Mouse (Mus musculus) intestine, embryonic 16.5 days (tissue): Measurements from ENCODE around the gene Sh3d19. TPM values are rescaled to one million over a fixed set of nuclear protein-coding genes. Genes with fewer than 3 reads are reported as not detected.
A peak's percentile ranks its signal among the peaks of the same experiment; 100 is the strongest.

Experiments used
- ATAC-seq: fragments of 200-750 bp; cut with Nextera tagmentation; 2 replicates; pipeline ENCODE4 v1.8.0; 2017; ENCODE audit warnings: moderate TSS enrichment, moderate library complexity
- H3K27ac ChIP-seq: fragments of 300-500 bp; sonication (generic); 2 replicates; pipeline ENCODE4 v1.5.1; 2014; ENCODE audit warnings: mild to moderate bottlenecking, low read length
- H3K27me3 ChIP-seq: fragments of 300-500 bp; sonication (generic); replicated peaks from 2 replicates; pipeline ENCODE4 v1.6.1; 2014; ENCODE audit warnings: low read length, control low read depth, mixed read lengths; ENCODE audit not compliant: control insufficient read depth, insufficient read depth
- H3K36me3 ChIP-seq: fragments of 300-500 bp; sonication (generic); 2 replicates; pipeline ENCODE4 v1.6.1; 2014; ENCODE audit warnings: low read length, control low read depth; ENCODE audit not compliant: control insufficient read depth, insufficient read depth
- H3K4me1 ChIP-seq: fragments of 300-500 bp; sonication (generic); 2 replicates; pipeline ENCODE4 v1.6.1; 2014; ENCODE audit warnings: low read length, control low read depth, mixed read lengths; ENCODE audit not compliant: control insufficient read depth, insufficient read depth
- H3K4me2 ChIP-seq: fragments of 300-500 bp; sonication (generic); 2 replicates; pipeline ENCODE4 v1.6.1; 2014; ENCODE audit warnings: low read depth, low read length, control low read depth
- H3K4me3 ChIP-seq: fragments of 300-500 bp; sonication (generic); 2 replicates; pipeline ENCODE4 v1.5.1; 2014; ENCODE audit warnings: mild to moderate bottlenecking, low read length
- H3K9ac ChIP-seq: fragments of 300-500 bp; sonication (generic); 2 replicates; pipeline ENCODE4 v1.6.1; 2014; ENCODE audit warnings: low read depth, low read length
- H3K9me3 ChIP-seq: fragments of 300-500 bp; sonication (generic); 2 replicates; pipeline ENCODE4 v1.6.1; 2016; ENCODE audit warnings: low read length, control low read depth; ENCODE audit not compliant: control insufficient read depth
- WGBS: fragments of 180-500 bp; shearing (Covaris S2); extraction: QIAGEN DNeasy Blood & Tissue Kit; methylation state at CpG from one replicate; pipeline ENCODE4 v1.1.7; 2014; 5-methylcytosine and 5-hydroxymethylcytosine counted together
- polyA plus RNA-seq: library from polyadenylated mRNA; unstranded; fragments of >200 nt; fragmentation: Nextera tagmentation; extraction: Ambion mirVana; gene quantifications from 2 replicates; pipeline ENCODE4 v1.2.1, GENCODE M21; 2015

Gene Sh3d19
- polyA plus RNA-seq, 1 experiment from 2014 or later, result 27.5 TPM

- Histone ChIP-seq H3K9ac (no peak overlapping the region), H3K27me3 (no peaks in the 10 kb centered on the region), H3K4me3 (no peak overlapping the region), H3K27ac (no peak overlapping the region), H3K4me2 (no peak overlapping the region), H3K9me3 (no peaks in the 10 kb centered on the region), H3K4me1 (no peaks in the 10 kb centered on the region), H3K36me3 (no peaks in the 10 kb centered on the region)
- no peak for ATAC-seq
- 82% methylated on average over 5 of the region's 5 CpGs for WGBS
These were observed 37.3 kb upstream of the Sh3d19 start for GRCm38 (mm10) chr3:85933586-85933985.

GRCm38 (mm10) chr3:85950914-85951313 lies 20.0 kb upstream of the Sh3d19 start:
- WGBS, result 69% methylated on average over 4 of the region's 4 CpGs
- H3K4me2 ChIP-seq, result no peak overlapping the region
- H3K9ac ChIP-seq, result no peak overlapping the region
- H3K27ac ChIP-seq, result no peak overlapping the region
- no peaks in the 10 kb centered on the region for H3K9me3 ChIP-seq
- no peaks in the 10 kb centered on the region for H3K36me3 ChIP-seq
- no peaks in the 10 kb centered on the region for H3K27me3 ChIP-seq
- H3K4me3 ChIP-seq, result no peak overlapping the region
- no peak for ATAC-seq
- no peaks in the 10 kb centered on the region for H3K4me1 ChIP-seq

- Histone ChIP-seq H3K27ac (no peak overlapping the region), H3K36me3 (no peaks in the 10 kb centered on the region), H3K27me3 (no peaks in the 10 kb centered on the region), H3K9me3 (no peaks in the 10 kb centered on the region), H3K9ac (no peak overlapping the region), H3K4me3 (no peak overlapping the region), H3K4me1 (no peaks in the 10 kb centered on the region), H3K4me2 (no peak overlapping the region)
- 86% methylated on average over 10 of the region's 10 CpGs for WGBS
- ATAC-seq, result no peak
These were observed 18.1 kb upstream of the Sh3d19 start for GRCm38 (mm10) chr3:85952696-85953283.

- no peaks in the 10 kb centered on the region for H3K4me1 ChIP-seq
- H3K9ac ChIP-seq, result no peak overlapping the region
- no peak overlapping the region for H3K4me2 ChIP-seq
- no peak overlapping the region for H3K27ac ChIP-seq
- H3K9me3 ChIP-seq, result no peaks in the 10 kb centered on the region
- WGBS, result 84% methylated on average over 9 of the region's 9 CpGs
- ATAC-seq, result no peak
- H3K27me3 ChIP-seq, result no peaks in the 10 kb centered on the region
- H3K4me3 ChIP-seq, result no peak overlapping the region
- H3K36me3 ChIP-seq, result no peaks in the 10 kb centered on the region
These were observed 15.6 kb upstream of the Sh3d19 start for GRCm38 (mm10) chr3:85955269-85955668.

GRCm38 (mm10) chr3:85955704-85956103 lies 15.2 kb upstream of the Sh3d19 start:
- no peaks in the 10 kb centered on the region for H3K36me3 ChIP-seq
- H3K9ac ChIP-seq, result no peak overlapping the region
- ATAC-seq, result no peak
- H3K4me3 ChIP-seq, result no peak overlapping the region
- H3K27ac ChIP-seq, result no peak overlapping the region
- WGBS, result 91% methylated on average over 5 of the region's 5 CpGs
- H3K9me3 ChIP-seq, result no peaks in the 10 kb centered on the region
- no peaks in the 10 kb centered on the region for H3K4me1 ChIP-seq
- H3K27me3 ChIP-seq, result no peaks in the 10 kb centered on the region
- no peak overlapping the region for H3K4me2 ChIP-seq

GRCm38 (mm10) chr3:85959669-85960068 lies 11.2 kb upstream of the Sh3d19 start:
- no peak overlapping the region for H3K4me3 ChIP-seq
- peaks cover 4% of the 10 kb centered on the region; the same call in 1 of the 2 replicates for H3K4me1 ChIP-seq
- WGBS, result 95% methylated on average over 1 of the region's 1 CpGs
- no peaks in the 10 kb centered on the region for H3K36me3 ChIP-seq
- no peaks in the 10 kb centered on the region for H3K27me3 ChIP-seq
- no peaks in the 10 kb centered on the region for H3K9me3 ChIP-seq
- ATAC-seq, result no peak
- H3K9ac ChIP-seq, result no peak overlapping the region
- no peak overlapping the region for H3K4me2 ChIP-seq
- H3K27ac ChIP-seq, result no peak overlapping the region

- no peak overlapping the region for H3K27ac ChIP-seq
- H3K9me3 ChIP-seq, result no peaks in the 10 kb centered on the region
- H3K4me2 ChIP-seq, result no peak overlapping the region
- peaks cover 4% of the 10 kb centered on the region; the same call in 1 of the 2 replicates for H3K4me1 ChIP-seq
- H3K9ac ChIP-seq, result no peak overlapping the region
- H3K36me3 ChIP-seq, result no peaks in the 10 kb centered on the region
- no peaks in the 10 kb centered on the region for H3K27me3 ChIP-seq
- WGBS, result 24% methylated on average over 5 of the region's 5 CpGs
- H3K4me3 ChIP-seq, result no peak overlapping the region
- ATAC-seq, result peak; percentile 63
These were observed 9.8 kb upstream of the Sh3d19 start for GRCm38 (mm10) chr3:85961134-85961533.

- H3K27me3 ChIP-seq, result no peaks in the 10 kb centered on the region
- 88% methylated on average over 4 of the region's 4 CpGs for WGBS
- ATAC-seq, result no peak
These were observed 5.4 kb upstream of the Sh3d19 start for GRCm38 (mm10) chr3:85965479-85965878.

GRCm38 (mm10) chr3:85969040-85969439 lies 1.9 kb upstream of the Sh3d19 start:
- H3K9ac ChIP-seq, result no peak overlapping the region
- H3K36me3 ChIP-seq, result no peaks in the 10 kb centered on the region
- 87% methylated on average over 8 of the region's 8 CpGs for WGBS
- no peak for ATAC-seq
- H3K4me2 ChIP-seq, result no peak overlapping the region
- no peaks in the 10 kb centered on the region for H3K9me3 ChIP-seq
- H3K4me3 ChIP-seq, result no peak overlapping the region
- no peak overlapping the region for H3K27ac ChIP-seq
- peaks cover 16% of the 10 kb centered on the region for H3K4me1 ChIP-seq
- no peaks in the 10 kb centered on the region for H3K27me3 ChIP-seq

More at GRCm38 (mm10) chr3:85965479-85965878, 5.4 kb upstream of the Sh3d19 start:
- Histone ChIP-seq H3K27ac (no peak overlapping the region), H3K4me3 (no peak overlapping the region), H3K36me3 (no peaks in the 10 kb centered on the region), H3K4me1 (peaks cover 7% of the 10 kb centered on the region; the same call in 1 of the 2 replicates), H3K9me3 (no peaks in the 10 kb centered on the region), H3K4me2 (no peak overlapping the region), H3K9ac (no peak overlapping the region)

- Histone ChIP-seq H3K4me3 (peak overlapping the region; percentile 85), H3K9me3 (no peaks in the 10 kb centered on the region), H3K4me2 (peak overlapping the region; percentile 75), H3K4me1 (peaks cover 21% of the 10 kb centered on the region), H3K27me3 (no peaks in the 10 kb centered on the region), H3K27ac (peak overlapping the region; percentile 95), H3K9ac (peak overlapping the region; percentile 91), H3K36me3 (no peaks in the 10 kb centered on the region)
- peak; percentile 73 for ATAC-seq
- under 1% methylated on average over 13 of the region's 13 CpGs for WGBS
These were observed 678 bp downstream of the Sh3d19 start for GRCm38 (mm10) chr3:85971599-85971975.
